ENCODE assay signal across 7 mouse cellular contexts in genomic region chr6:22088346-22089064, GRCm38 (mm10).
DNase-seq lines count a peak whose midpoint lies in the region; ATAC-seq and TF ChIP-seq lines count a peak whose summit lies in the region.

No protein-coding gene starts in this region.

- peak; percentile 64 for DNase-seq in left cerebral cortex, postnatal 4 days
- DNase-seq in left cerebral cortex, adult 8-10 months (ENCODE audit: low spot score in 2 of 2) = no peak
- DNase-seq in Patski (ENCODE audit: low read depth, low spot score) = no peak
- DNase-seq in brain, embryonic 14.5 days (ENCODE audit: low read depth) = peak; percentile 56
- peak; percentile 71 for DNase-seq in heart, postnatal 4 days
- DNase-seq in lung, postnatal 14 days = peak; percentile 61
- DNase-seq in Muller cell, postnatal 12 days (ENCODE audit: inconsistent ontology term) = no peak

- POLR2A ChIA-PET in Patski (lab: Charles Lee) = no interaction called here

- TF ChIP-seq CTCF in Patski (IDR thresholded peaks at IDR 0.05) = peak; percentile 61
- peak; percentile 74; the same call in 1 of the 2 replicates for TF ChIP-seq CTCF in brain, embryonic 14.5 days (IDR thresholded peaks at IDR 0.05; ENCODE audit: borderline replicate concordance, extremely low read depth, insufficient read depth, insufficient read length)

- TF ChIP-seq POLR2A in brain, embryonic 14.5 days (IDR thresholded peaks at IDR 0.05; ENCODE audit: borderline replicate concordance, extremely low read depth, insufficient read depth, insufficient read length, poor library complexity, severe bottlenecking) = no peak

- ATAC-seq in Patski = no peak

- peaks cover 6% of the 10 kb centered on the region for H3K27me3 ChIP-seq in Patski

- intact Hi-C loops in left cerebral cortex, postnatal 4 days (cut with DNase I) = no loop called here

- CTCF ChIA-PET in Patski (lab: Charles Lee) = interaction anchor here (0.9 to 2.2 kb wide), 3 partner anchors 10 to 294 kb away, joined by 3 to 9 read pairs (median 4); no protein-coding TSS in a partner anchor

- in situ Hi-C loops in Patski (cut with MboI; ENCODE audit: low pct_unique_long_range_greater_than_20kb) = no loop called here

Comparison
In these comparisons a context has a peak if more than half of its experiments do, and no peak if none do; other contexts are left out.
1. DNase-seq: peak in left cerebral cortex, postnatal 4 days (single experiment), brain, embryonic 14.5 days (single experiment), heart, postnatal 4 days (single experiment) and lung, postnatal 14 days (single experiment); none in left cerebral cortex, adult 8-10 months (0 of 2), Patski (single experiment) and Muller cell, postnatal 12 days (single experiment).